Mouse (Mus musculus) forebrain, embryonic 14.5 days (tissue): ENCODE data around the gene Nipsnap2. TPM values are rescaled to one million over a fixed set of nuclear protein-coding genes. Genes with fewer than 3 reads are reported as not detected.
"Not testable (repeated sequence)": the region's sequence is repeated elsewhere in the genome, so short reads cannot be mapped to it uniquely, and the experiment has no call there.

Source experiments
- ATAC-seq: fragments of 200-750 bp; cut with Nextera tagmentation; 2 replicates; pipeline ENCODE4 v1.8.0; 2017; ENCODE audit warnings: mild to moderate bottlenecking, moderate library complexity
- DNase-seq: peaks from one replicate; pipeline ENCODE4 v3.0.0-alpha.2; 2015; ENCODE audit warnings: low spot score
- H3K27ac ChIP-seq: fragments of 300-500 bp; sonication (generic); 2 replicates; pipeline ENCODE4 v1.5.1; 2014; ENCODE audit warnings: low read depth, mild to moderate bottlenecking, control low read depth, low read length, moderate library complexity
- H3K27me3 ChIP-seq: fragments of 300-500 bp; sonication (generic); replicated peaks from 2 replicates; pipeline ENCODE4 v1.6.1; 2014; ENCODE audit warnings: low read length, control low read depth, mixed read lengths; ENCODE audit not compliant: control insufficient read depth, insufficient read depth
- H3K36me3 ChIP-seq: fragments of 300-500 bp; sonication (generic); 2 replicates; pipeline ENCODE4 v1.6.1; 2014; ENCODE audit warnings: low read length, control low read depth; ENCODE audit not compliant: control insufficient read depth, insufficient read depth
- H3K4me1 ChIP-seq: fragments of 300-500 bp; sonication (generic); 2 replicates; pipeline ENCODE4 v1.6.1; 2014; ENCODE audit warnings: antibody characterized with exemption, low read length, control low read depth; ENCODE audit not compliant: control insufficient read depth, insufficient read depth
- H3K4me2 ChIP-seq: fragments of 300-500 bp; sonication (generic); 2 replicates; pipeline ENCODE4 v1.6.1; 2014; ENCODE audit warnings: mild to moderate bottlenecking, control low read depth, low read length
- H3K4me3 ChIP-seq: fragments of 300-500 bp; sonication (generic); 2 replicates; pipeline ENCODE4 v1.5.1; 2014; ENCODE audit warnings: low read depth, low read length, control low read depth
- H3K9ac ChIP-seq: fragments of 300-500 bp; sonication (generic); 2 replicates; pipeline ENCODE4 v1.6.1; 2014; ENCODE audit warnings: mild to moderate bottlenecking, low read length, control low read depth, moderate library complexity
- H3K9me3 ChIP-seq: fragments of 300-500 bp; sonication (generic); replicated peaks from 2 replicates; pipeline ENCODE4 v1.6.1; 2016; ENCODE audit warnings: low read length, control low read depth, mixed read lengths; ENCODE audit not compliant: control insufficient read depth
- WGBS: fragments of 180-500 bp; shearing (Covaris S2); extraction: QIAGEN DNeasy Blood & Tissue Kit; methylation state at CpG from one replicate; pipeline ENCODE4 v1.1.7; 2014; 5-methylcytosine and 5-hydroxymethylcytosine counted together
- polyA plus RNA-seq: library from polyadenylated mRNA; unstranded; fragments of >200 nt; fragmentation: Nextera tagmentation; extraction: Ambion mirVana; gene quantifications from 2 replicates; pipeline ENCODE4 v1.2.1, GENCODE M21; 2014

Nipsnap2 gene
- polyA plus RNA-seq, 1 experiment from 2014 or later: 78.9 TPM

DNA sequence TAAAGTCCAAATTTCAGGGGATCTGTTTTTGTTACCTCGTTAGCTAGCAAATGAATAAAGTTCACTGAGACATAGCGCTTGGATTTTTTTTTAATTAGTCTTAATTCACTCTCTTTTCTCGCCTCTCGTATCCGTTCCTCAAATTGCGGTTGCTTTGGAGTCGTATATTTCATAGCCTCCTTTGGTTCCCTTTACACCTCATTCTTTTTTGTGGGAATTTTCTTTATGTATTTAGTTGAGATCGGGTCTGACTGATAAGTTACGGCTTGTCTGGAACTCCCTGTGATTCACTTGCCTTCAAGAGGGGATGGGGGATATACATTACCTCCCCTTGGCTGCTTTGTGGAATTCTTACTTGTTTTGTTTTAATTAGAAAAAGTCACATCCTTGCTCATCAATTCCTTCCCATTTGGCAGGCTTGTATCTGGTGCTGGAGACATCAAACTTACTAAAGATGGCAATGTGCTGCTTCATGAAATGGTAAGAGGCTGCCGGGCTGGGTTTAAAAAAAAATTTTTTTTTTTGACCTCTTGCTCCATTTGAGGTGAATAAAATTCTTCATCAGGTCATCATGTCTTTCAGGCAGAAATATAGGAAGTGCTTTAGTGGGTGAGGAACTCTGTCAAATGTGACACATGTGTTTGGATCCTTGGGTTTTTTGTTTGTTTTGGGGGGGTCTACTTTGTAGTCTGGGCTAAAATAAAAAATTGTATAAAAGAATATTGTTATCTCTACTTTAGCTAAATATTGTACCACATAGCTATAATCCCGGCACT, 63.1 kb downstream of the Nipsnap2 start:
- ATAC-seq (no peak), DNase-seq (no peak)

DNA sequence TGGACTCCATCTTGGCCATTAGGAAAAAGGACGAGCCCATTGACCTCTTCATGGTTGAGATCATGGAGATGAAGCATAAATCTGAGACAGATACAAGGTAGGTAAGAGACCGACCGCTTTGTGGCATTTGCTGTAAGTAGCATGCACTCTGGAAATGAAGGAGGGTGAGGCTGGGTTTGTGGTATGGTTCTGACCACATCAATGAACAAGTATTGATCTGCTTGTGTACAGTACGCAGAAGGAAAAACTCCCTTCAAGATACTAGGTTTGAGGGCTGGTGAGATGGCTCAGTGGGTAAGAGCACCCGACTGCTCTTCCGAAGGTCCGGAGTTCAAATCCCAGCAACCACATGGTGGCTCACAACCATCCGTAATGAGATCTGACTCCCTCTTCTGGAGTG, 65.7 kb downstream of the Nipsnap2 start:
- peaks cover 61% of the 10 kb centered on the region for H3K36me3 ChIP-seq

More for the DNA sequence above, 63.1 kb downstream of the Nipsnap2 start:
- Histone ChIP-seq H3K9me3 (no peaks in the 10 kb centered on the region), H3K4me3 (peak overlapping the region; percentile 92), H3K36me3 (peaks cover 45% of the 10 kb centered on the region), H3K4me2 (peak overlapping the region; percentile 95), H3K4me1 (peaks cover 8% of the 10 kb centered on the region), H3K9ac (peak overlapping the region; percentile 91), H3K27me3 (no peaks in the 10 kb centered on the region), H3K27ac (peak overlapping the region; percentile 83)
- 16% methylated on average over 11 of the region's 11 CpGs for WGBS

More for the DNA sequence above, 65.7 kb downstream of the Nipsnap2 start:
- H3K4me1 ChIP-seq, H3K9me3 ChIP-seq, DNase-seq, H3K27me3 ChIP-seq, H3K4me2 ChIP-seq, ATAC-seq, H3K4me3 ChIP-seq, H3K9ac ChIP-seq, H3K27ac ChIP-seq: not testable (repeated sequence)
- 97% methylated on average over 7 of the region's 8 CpGs for WGBS

Other genes with a start within 250 kb of the Nipsnap2 start
- gene Sfswap, start 223.8 kb upstream of the Nipsnap2 start, polyA plus RNA-seq: 37.7 and 47.9 TPM in 2 replicates
- 7.9 and 9.8 TPM in 2 replicates for gene Mmp17, start 140.9 kb upstream of the Nipsnap2 start, polyA plus RNA-seq
- gene Zfp11, start 55.0 kb upstream of the Nipsnap2 start, polyA plus RNA-seq: 5.3 and 7.8 TPM in 2 replicates
- gene Sept14, start 16.6 kb upstream of the Nipsnap2 start, polyA plus RNA-seq: not detected in 2 replicates
- gene Mrps17, start 9.6 kb upstream of the Nipsnap2 start, polyA plus RNA-seq: 231 and 240 TPM in 2 replicates
- 47.2 and 61.2 TPM in 2 replicates for gene Psph, start 62.4 kb downstream of the Nipsnap2 start, polyA plus RNA-seq
- 22.1 and 25.9 TPM in 2 replicates for gene Sumf2, start 121.9 kb downstream of the Nipsnap2 start, polyA plus RNA-seq
- 1,049 and 1,237 TPM in 2 replicates for gene Chchd2, start 162.4 kb downstream of the Nipsnap2 start, polyA plus RNA-seq
- gene Zbed5, start 170.7 kb downstream of the Nipsnap2 start, polyA plus RNA-seq: 14.9 and 22.3 TPM in 2 replicates
- 0.09 and 0.11 TPM in 2 replicates for gene Phkg1, start 173.5 kb downstream of the Nipsnap2 start, polyA plus RNA-seq
- gene Nupr1l, start 183.5 kb downstream of the Nipsnap2 start, polyA plus RNA-seq: 3.8 and 5.6 TPM in 2 replicates
- gene Vkorc1l1, start 216.9 kb downstream of the Nipsnap2 start, polyA plus RNA-seq: 21.1 and 28.5 TPM in 2 replicates